Mouse (Mus musculus) large intestine, adult 2 months (tissue): ENCODE results near the gene Nrn1. TPM values are rescaled to one million over a fixed set of nuclear protein-coding genes. Genes with fewer than 3 reads are reported as not detected.

ENCODE experiments used
- DNase-seq: peaks from one replicate; pipeline ENCODE4 v3.0.0-alpha.2; 2012; ENCODE audit warnings: low read depth, low spot score
- WGBS: fragments of 180-500 bp; shearing (Covaris S2); methylation state at CpG from one replicate; pipeline ENCODE4 v1.1.7; 2018; 5-methylcytosine and 5-hydroxymethylcytosine counted together
- polyA plus RNA-seq: library from polyadenylated mRNA; depleted of rRNA; stranded (reverse); fragments of >200 nt; gene quantifications from 2 replicates; pipeline ENCODE4 v1.2.3, GENCODE M21; 2012; rRNA removed

Gene Nrn1
- 1.6 and 2.2 TPM in 2 replicates for polyA plus RNA-seq

GRCm38 (mm10) chr13:36734731-36735571, at the start of gene Nrn1:
TSS of gene Nrn1 (minus strand) at chr13:36735131.
- no peak for DNase-seq
- WGBS: 4% methylated on average over 49 of the region's 50 CpGs

DNA sequence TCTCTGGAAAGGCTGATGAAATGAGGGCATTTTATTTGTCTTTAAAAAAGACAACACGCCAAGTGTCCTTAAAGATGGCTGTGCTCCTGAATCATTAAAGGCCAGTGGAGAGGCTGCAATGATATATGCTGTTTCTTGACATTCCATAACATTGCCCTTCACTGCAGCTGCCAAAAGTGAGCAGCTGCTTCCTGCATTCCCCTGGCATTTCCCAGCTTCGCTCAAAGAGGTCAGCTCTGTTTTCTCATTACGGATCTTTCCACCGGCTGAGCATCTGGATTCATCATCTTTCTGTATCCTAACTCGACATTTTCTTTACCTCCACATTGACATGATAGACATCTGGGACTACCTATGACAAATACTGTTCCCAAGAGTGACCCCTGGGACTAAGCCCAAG, 44.7 kb upstream of the Nrn1 start:
- WGBS: 63% methylated on average over 5 of the region's 5 CpGs
- no peak for DNase-seq

GRCm38 (mm10) chr13:36766801-36767200, 31.9 kb upstream of the Nrn1 start:
- WGBS: 69% methylated on average over 2 of the region's 2 CpGs
- DNase-seq: no peak

DNA sequence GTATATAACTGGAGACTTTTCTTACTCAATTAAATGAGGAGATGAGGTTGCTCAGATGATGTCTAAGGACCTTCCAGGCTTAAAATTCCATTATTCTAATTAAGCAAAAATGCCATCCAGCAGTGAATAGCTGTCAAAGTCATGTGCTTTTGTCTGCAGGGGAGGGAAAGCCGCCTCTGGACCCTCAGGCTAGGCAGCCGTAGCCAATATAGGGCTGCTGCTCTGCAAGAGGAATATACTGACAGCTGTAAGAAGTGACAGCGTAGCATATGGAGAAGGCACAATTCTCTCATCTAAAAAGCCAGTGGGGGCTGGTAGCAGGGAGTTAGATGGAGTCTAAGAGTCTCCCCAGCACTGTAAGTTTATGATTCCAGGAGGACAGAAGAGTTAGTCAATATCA, 16.9 kb upstream of the Nrn1 start:
- DNase-seq: no peak
- whole genome bisulfite sequencing: 89% methylated on average over 3 of the region's 3 CpGs

- DNase-seq: no peak
- WGBS: 55% methylated on average over 2 of the region's 2 CpGs
Observed at GRCm38 (mm10) chr13:36750056-36750455, 15.1 kb upstream of the Nrn1 start.

DNA sequence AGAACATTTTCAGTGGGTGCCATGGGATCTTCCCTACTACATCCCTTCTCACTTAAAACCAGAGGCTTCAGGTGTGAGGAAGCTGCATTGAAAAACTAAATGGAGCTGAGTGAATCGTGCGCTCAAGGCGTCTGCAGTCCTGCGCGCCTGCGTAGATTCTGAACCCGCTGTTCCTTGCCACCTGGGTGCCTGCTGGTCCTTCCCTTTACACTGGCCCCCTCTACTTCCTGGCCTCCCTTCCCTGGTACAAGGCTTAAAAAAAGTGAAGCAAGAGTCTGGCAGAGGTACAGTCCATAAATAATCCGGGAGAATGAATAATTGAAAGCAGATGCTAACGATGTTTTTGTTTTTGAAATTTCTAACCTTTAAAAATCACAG, 1.7 kb upstream of the Nrn1 start:
- DNase-seq: no peak
- 30% methylated on average over 9 of the region's 9 CpGs for WGBS

GRCm38 (mm10) chr13:36735901-36736618, 1.1 kb upstream of the Nrn1 start:
- WGBS: 2% methylated on average over 38 of the region's 39 CpGs
- no peak for DNase-seq

GRCm38 (mm10) chr13:36733989-36734690, 791 bp downstream of the Nrn1 start:
- 3% methylated on average over 26 of the region's 26 CpGs for WGBS
- no peak for DNase-seq

- WGBS: 6% methylated on average over 10 of the region's 10 CpGs
- DNase-seq: no peak
Observed at GRCm38 (mm10) chr13:36733566-36733965, 1.4 kb downstream of the Nrn1 start.

DNA sequence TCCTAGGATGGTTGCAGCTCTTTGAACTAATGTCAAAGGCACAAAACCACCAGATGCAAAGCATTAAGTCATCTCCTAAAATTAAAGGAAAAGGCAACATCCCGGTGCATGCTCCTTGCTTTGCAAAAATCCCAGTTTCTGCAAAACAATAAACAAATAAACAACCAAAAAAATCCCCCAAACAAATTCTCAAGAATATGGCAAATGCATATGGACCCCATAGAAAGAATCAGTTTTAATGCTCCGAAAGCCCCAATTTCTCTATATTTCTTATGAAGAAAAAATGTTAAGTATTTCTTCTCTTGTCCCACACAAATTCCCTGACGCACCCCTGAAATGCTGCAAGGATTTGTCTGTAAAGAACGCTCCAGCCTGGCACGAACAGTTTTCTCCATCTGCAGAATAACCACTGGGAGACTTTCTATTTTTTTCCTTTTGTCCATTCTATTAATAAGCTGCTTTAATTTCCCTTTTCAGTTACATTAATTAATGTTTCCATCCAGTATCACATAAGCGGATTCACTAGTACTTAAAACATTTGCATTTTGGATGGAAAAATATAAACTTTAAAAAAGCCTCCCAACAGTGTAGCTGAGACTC, 1.9 kb downstream of the Nrn1 start:
- no peak for DNase-seq
- WGBS: 40% methylated on average over 6 of the region's 6 CpGs

- under 1% methylated on average over 23 of the region's 23 CpGs for WGBS
- DNase-seq: no peak
Observed at GRCm38 (mm10) chr13:36731931-36732461, 2.9 kb downstream of the Nrn1 start.

- no peak for DNase-seq
- WGBS: 20% methylated on average over 34 of the region's 34 CpGs
Observed at GRCm38 (mm10) chr13:36731016-36731930, 3.7 kb downstream of the Nrn1 start.

GRCm38 (mm10) chr13:36730341-36730761, 4.6 kb downstream of the Nrn1 start:
- 58% methylated on average over 14 of the region's 14 CpGs for WGBS
- DNase-seq: no peak

DNA sequence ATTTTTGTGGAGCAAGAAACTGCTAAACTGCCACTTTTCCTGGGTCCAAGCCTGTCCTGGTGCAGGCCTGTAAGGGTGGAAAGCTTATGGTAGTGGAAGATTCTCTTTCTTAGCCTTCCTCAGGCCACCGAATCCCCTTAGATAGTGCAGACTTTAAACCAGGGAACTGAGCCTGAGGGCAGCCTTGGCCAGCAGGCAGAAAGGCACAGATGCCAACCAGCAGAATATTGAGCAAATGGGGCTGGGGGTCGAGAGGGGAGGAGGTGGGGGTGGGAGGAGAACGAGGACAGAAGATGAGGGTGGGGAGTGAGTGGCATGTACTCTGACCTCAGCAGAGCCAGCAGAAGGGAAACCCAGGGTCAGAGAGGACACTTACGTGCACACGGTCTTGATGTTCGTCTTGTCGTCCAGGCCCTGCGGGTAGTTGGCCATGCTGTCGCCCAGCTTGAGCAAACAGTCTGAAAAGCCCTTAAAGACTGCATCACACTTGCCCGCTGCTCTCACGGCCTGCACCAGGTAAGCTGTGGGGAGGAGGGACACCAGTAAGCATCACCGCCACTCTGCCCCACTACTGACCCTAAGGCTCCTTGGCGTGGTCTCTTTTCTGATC, 5.1 kb downstream of the Nrn1 start:
- DNase-seq: no peak
- WGBS: 68% methylated on average over 13 of the region's 13 CpGs

GRCm38 (mm10) chr13:36728509-36728908, 6.4 kb downstream of the Nrn1 start:
- DNase-seq: no peak
- WGBS: 55% methylated on average over 5 of the region's 5 CpGs

DNA sequence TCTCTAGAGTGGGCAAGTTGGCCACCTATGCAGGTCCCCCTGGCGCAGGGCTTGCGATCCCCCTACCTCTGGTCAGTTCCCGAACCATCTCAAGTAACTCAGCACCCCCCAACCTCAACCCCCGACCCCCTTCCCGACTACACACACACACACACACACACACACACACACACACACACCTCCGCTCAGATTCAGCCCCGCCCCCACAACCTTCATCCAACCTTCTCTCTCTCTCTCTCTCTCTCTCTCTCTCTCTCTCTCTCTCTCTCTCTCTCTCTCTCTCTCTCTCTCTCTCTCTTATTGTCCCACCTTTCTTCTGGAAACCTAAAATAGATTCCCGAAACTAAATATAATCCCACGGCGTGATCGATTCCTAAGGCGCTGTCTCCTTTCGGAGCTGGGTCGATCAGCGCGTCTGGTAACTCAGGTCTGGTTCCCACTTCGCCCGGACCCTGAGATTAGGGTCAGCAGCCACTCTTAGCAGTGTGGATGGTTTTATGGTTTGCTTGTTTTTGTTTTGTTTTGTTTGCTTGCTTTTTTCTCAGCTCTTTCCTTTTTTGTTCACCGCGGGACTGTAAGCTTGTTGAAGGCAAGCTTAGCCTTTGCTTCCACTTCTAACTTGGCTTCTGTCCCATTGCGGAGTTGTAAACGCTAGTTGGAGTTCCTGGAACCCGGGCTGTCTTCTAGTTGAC, 7.0 kb downstream of the Nrn1 start:
- 41% methylated on average over 23 of the region's 23 CpGs for WGBS
- DNase-seq: no peak

GRCm38 (mm10) chr13:36726951-36727778, 7.8 kb downstream of the Nrn1 start:
- 18% methylated on average over 34 of the region's 34 CpGs for WGBS
- DNase-seq: no peak
